Mouse (Mus musculus): ENCODE results near the gene 4933402D24Rik.

- TF ChIP-seq CTCF (IDR thresholded peaks at IDR 0.05; ENCODE audit: low read depth) (0 out of 2 replicates have a peak, but pooled peaks have one; percentile 14), EP300 (IDR thresholded peaks at IDR 0.05; ENCODE audit: low read depth) (peak; percentile 16; the same call in 1 of the 2 replicates)
Measured at GRCm38 (mm10) chr1:63730240-63730771, 38.8 kb downstream of the 4933402D24Rik start, which contains the start of the genes Mdh1b and Fastkd2.
